Mouse (Mus musculus) E14TG2a.4 (cell line): Measurements from ENCODE around the gene Fam160b1.

Experiments
- H3K27me3 ChIP-seq: 2 replicates; pipeline ENCODE4 v1.6.1; 2014; ENCODE audit warnings: low read length, control low read depth; ENCODE audit not compliant: insufficient read depth
- H3K36me3 ChIP-seq: 2 replicates; pipeline ENCODE4 v1.6.1; 2014; ENCODE audit warnings: low read length, control low read depth; ENCODE audit not compliant: insufficient read depth
- H3K4me1 ChIP-seq: replicated peaks from 2 replicates; pipeline ENCODE4 v1.6.1; 2014; ENCODE audit warnings: low read depth, low read length, control low read depth
- H3K4me3 ChIP-seq: replicated peaks from 2 replicates; pipeline ENCODE4 v1.5.1; 2014; ENCODE audit warnings: mild to moderate bottlenecking, low read length
- H3K9me3 ChIP-seq: 2 replicates; pipeline ENCODE4 v1.6.1; 2014; ENCODE audit warnings: low read length, control low read depth
- CTCF ChIP-seq: conservative IDR thresholded peaks from 2 replicates; pipeline ENCODE4 v1.5.1; 2014; ENCODE audit warnings: low read length
- NANOG ChIP-seq: IDR thresholded peaks from 2 replicates; pipeline ENCODE4 v1.6.1; 2014; ENCODE audit warnings: borderline replicate concordance, low read length, mixed read lengths
- POU5F1 ChIP-seq: IDR thresholded peaks from 2 replicates; pipeline ENCODE4 v1.6.1; 2014; ENCODE audit warnings: low read length, borderline replicate concordance

Gene Fam160b1

GRCm38 (mm10) chr19:57360341-57361130 lies at the start of gene Fam160b1:
Gene Fam160b1 (plus strand): TSS chr19:57360680.
- no peaks in the 10 kb centered on the region for H3K36me3 ChIP-seq
- H3K4me1 ChIP-seq, result peaks cover 69% of the 10 kb centered on the region
- H3K27me3 ChIP-seq, result no peaks in the 10 kb centered on the region
- H3K4me3 ChIP-seq, result peak within 1 kb of the TSS; percentile 96
- no peaks in the 10 kb centered on the region for H3K9me3 ChIP-seq
- TF ChIP-seq CTCF (no peak), NANOG (no peak), POU5F1 (no peak)

- H3K4me3 ChIP-seq, result no peak overlapping the region
- peaks cover 47% of the 10 kb centered on the region for H3K27me3 ChIP-seq
- no peaks in the 10 kb centered on the region for H3K36me3 ChIP-seq
- peaks cover 11% of the 10 kb centered on the region for H3K4me1 ChIP-seq
- H3K9me3 ChIP-seq, result no peaks in the 10 kb centered on the region
- no peak for TF ChIP-seq POU5F1
- TF ChIP-seq CTCF, result no peak
- no peak for TF ChIP-seq NANOG
These were observed 47.3 kb upstream of the Fam160b1 start for GRCm38 (mm10) chr19:57313226-57313625.

- Histone ChIP-seq H3K4me1 (peaks cover 11% of the 10 kb centered on the region), H3K36me3 (no peaks in the 10 kb centered on the region), H3K4me3 (peak overlapping the region; percentile 84), H3K27me3 (peaks cover 47% of the 10 kb centered on the region), H3K9me3 (no peaks in the 10 kb centered on the region)
- no peak for TF ChIP-seq POU5F1
- TF ChIP-seq NANOG, result no peak
- TF ChIP-seq CTCF, result no peak
These were observed 46.6 kb upstream of the Fam160b1 start for GRCm38 (mm10) chr19:57313891-57314345.

- Histone ChIP-seq H3K9me3 (no peaks in the 10 kb centered on the region), H3K27me3 (peaks cover 47% of the 10 kb centered on the region), H3K4me1 (peaks cover 11% of the 10 kb centered on the region), H3K36me3 (no peaks in the 10 kb centered on the region), H3K4me3 (peak within 1 kb of the TSS; percentile 84)
- TF ChIP-seq POU5F1 (no peak), CTCF (no peak), NANOG (no peak)
These were observed 46.0 kb upstream of the Fam160b1 start, which contains the start of gene Ablim1 for GRCm38 (mm10) chr19:57314346-57315012. Gene Ablim1 (minus strand): TSS chr19:57314919.

GRCm38 (mm10) chr19:57315013-57315565 lies 45.4 kb upstream of the Fam160b1 start:
- peak overlapping the region; percentile 84 for H3K4me3 ChIP-seq
- H3K4me1 ChIP-seq, result peaks cover 11% of the 10 kb centered on the region
- TF ChIP-seq CTCF (no peak), POU5F1 (no peak), NANOG (no peak)
- H3K36me3 ChIP-seq, result no peaks in the 10 kb centered on the region
- H3K27me3 ChIP-seq, result peaks cover 44% of the 10 kb centered on the region
- no peaks in the 10 kb centered on the region for H3K9me3 ChIP-seq

GRCm38 (mm10) chr19:57316597-57316996 lies 43.9 kb upstream of the Fam160b1 start:
- TF ChIP-seq NANOG (no peak), CTCF (no peak), POU5F1 (no peak)
- H3K4me3 ChIP-seq, result no peak overlapping the region
- no peaks in the 10 kb centered on the region for H3K36me3 ChIP-seq
- no peaks in the 10 kb centered on the region for H3K9me3 ChIP-seq
- H3K27me3 ChIP-seq, result peaks cover 44% of the 10 kb centered on the region
- peaks cover 11% of the 10 kb centered on the region for H3K4me1 ChIP-seq

- Histone ChIP-seq H3K9me3 (no peaks in the 10 kb centered on the region), H3K36me3 (no peaks in the 10 kb centered on the region), H3K4me3 (no peak overlapping the region), H3K4me1 (peaks cover 7% of the 10 kb centered on the region), H3K27me3 (peaks cover 22% of the 10 kb centered on the region)
- TF ChIP-seq NANOG, result no peak
- TF ChIP-seq CTCF, result no peak
- TF ChIP-seq POU5F1, result no peak
These were observed 39.7 kb upstream of the Fam160b1 start for GRCm38 (mm10) chr19:57320656-57321382.

GRCm38 (mm10) chr19:57321839-57322238 lies 38.6 kb upstream of the Fam160b1 start:
- Histone ChIP-seq H3K4me3 (no peak overlapping the region), H3K27me3 (peaks cover 14% of the 10 kb centered on the region), H3K36me3 (no peaks in the 10 kb centered on the region), H3K4me1 (peaks cover 12% of the 10 kb centered on the region), H3K9me3 (no peaks in the 10 kb centered on the region)
- TF ChIP-seq CTCF (no peak), POU5F1 (no peak), NANOG (no peak)
